Mouse (Mus musculus) CH12.LX (cell line): Measurements from ENCODE around the gene Fbrsl1. TPM values are rescaled to one million over a fixed set of nuclear protein-coding genes. Genes with fewer than 3 reads are reported as not detected.

Source experiments
- DNase-seq: peaks from one replicate; pipeline ENCODE4 v3.0.0-alpha.2; 2013; ENCODE audit errors: extremely low read depth
- H3K27ac ChIP-seq: 2 replicates; pipeline ENCODE4 v1.5.1; 2012; ENCODE audit warnings: low read depth, mild to moderate bottlenecking, control low read depth, moderate library complexity; ENCODE audit not compliant: insufficient read depth
- H3K27me3 ChIP-seq: replicated peaks from 2 replicates; pipeline ENCODE3; 2012; ENCODE audit warnings: inconsistent platforms
- H3K36me3 ChIP-seq, 2 experiments: replicated peaks in 1 of 2; 2 replicates each; pipeline versions ENCODE3 to v1.6.1; 2012; ENCODE audit warnings: inconsistent platforms in 1 of 2, low read length in 1 of 2, mild to moderate bottlenecking in 1 of 2, mixed read lengths in 1 of 2, moderate library complexity in 1 of 2; ENCODE audit not compliant: control insufficient read depth in 1 of 2, insufficient read depth in 1 of 2
- H3K4me1 ChIP-seq, 2 experiments: 2 replicates each; pipeline ENCODE4 v1.6.1; 2012; ENCODE audit warnings: inconsistent platforms in 1 of 2, moderate library complexity in 1 of 2; ENCODE audit not compliant: insufficient read depth in 2 of 2, control insufficient read depth in 1 of 2
- H3K4me2 ChIP-seq: 2 replicates; pipeline ENCODE4 v1.6.1; 2012; ENCODE audit warnings: low read depth, mild to moderate bottlenecking, control low read depth; ENCODE audit not compliant: poor library complexity, insufficient read depth, severe bottlenecking
- H3K4me3 ChIP-seq, 3 experiments: fragments of 150-350 bp in 1 of 3; sonication (generic) in 1 of 3; replicated peaks in 1 of 3; 2 replicates each; pipeline versions ENCODE3 to v1.5.1; 2011 to 2012; ENCODE audit warnings: low read depth in 2 of 3, low read length in 2 of 3, mild to moderate bottlenecking in 2 of 3, moderate library complexity in 2 of 3, control low read depth in 1 of 3, improper control_type of control experiment in 1 of 3, inconsistent platforms in 1 of 3, mixed read lengths in 1 of 3; ENCODE audit not compliant: poor library complexity in 1 of 3
- H3K79me2 ChIP-seq: replicated peaks from 2 replicates; pipeline ENCODE4 v1.6.1; 2012; ENCODE audit warnings: mild to moderate bottlenecking, moderate library complexity; ENCODE audit not compliant: control insufficient read depth, poor library complexity, insufficient read depth, severe bottlenecking; ENCODE audit errors: extremely low read depth
- H3K9ac ChIP-seq: 2 replicates; pipeline ENCODE4 v1.6.1; 2012; ENCODE audit warnings: low read depth, mild to moderate bottlenecking, control low read depth, moderate library complexity; ENCODE audit not compliant: insufficient read depth
- H3K9me3 ChIP-seq: replicated peaks from 2 replicates; pipeline ENCODE3; 2012; ENCODE audit warnings: low read length, inconsistent platforms, mixed read lengths
- BHLHE40 ChIP-seq: IDR thresholded peaks from 2 replicates; pipeline ENCODE4 v1.6.1; 2011; ENCODE audit warnings: mild to moderate bottlenecking, low read depth, low read length, improper control_type of control experiment
- CHD1 ChIP-seq: IDR thresholded peaks from 2 replicates; pipeline ENCODE4 v1.6.1; 2012; ENCODE audit warnings: low read depth, low read length, improper control_type of control experiment, inconsistent platforms
- CHD2 ChIP-seq: IDR thresholded peaks from 2 replicates; pipeline ENCODE4 v1.6.1; 2011; ENCODE audit warnings: low read length, improper control_type of control experiment
- CTCF ChIP-seq, 2 experiments: IDR thresholded peaks in 1 of 2; conservative IDR thresholded peaks in 1 of 2; 2 replicates each; pipeline ENCODE4 v1.5.1; 2011 to 2012; ENCODE audit warnings: low read depth in 2 of 2, low read length in 2 of 2, improper control_type of control experiment in 1 of 2, inconsistent platforms in 1 of 2, mild to moderate bottlenecking in 1 of 2, moderate library complexity in 1 of 2
- E2F4 ChIP-seq: IDR thresholded peaks from 2 replicates; pipeline ENCODE4 v1.6.1; 2011; ENCODE audit warnings: low read depth, low read length, improper control_type of control experiment; ENCODE audit not compliant: insufficient replicate concordance
- ELF1 ChIP-seq: IDR thresholded peaks from 2 replicates; pipeline ENCODE4 v1.6.1; 2014; ENCODE audit warnings: low read depth, mild to moderate bottlenecking, inconsistent platforms, low read length, improper control_type of control experiment
- EP300 ChIP-seq: IDR thresholded peaks from 2 replicates; pipeline ENCODE4 v1.6.1; 2011; ENCODE audit warnings: low read length, improper control_type of control experiment
- ETS1 ChIP-seq: conservative IDR thresholded peaks from 2 replicates; pipeline ENCODE4 v1.6.1; 2012; ENCODE audit warnings: low read depth, mild to moderate bottlenecking, inconsistent platforms, low read length, improper control_type of control experiment, moderate library complexity
- GABPA ChIP-seq: IDR thresholded peaks from 2 replicates; pipeline ENCODE4 v1.6.1; 2012; ENCODE audit warnings: low read depth, low read length, improper control_type of control experiment, inconsistent platforms; ENCODE audit not compliant: insufficient replicate concordance
- HCFC1 ChIP-seq: IDR thresholded peaks from 2 replicates; pipeline ENCODE4 v1.6.1; 2012; ENCODE audit warnings: low read depth, mild to moderate bottlenecking, inconsistent platforms, low read length, improper control_type of control experiment
- IRF4 ChIP-seq: IDR thresholded peaks from 2 replicates; pipeline ENCODE4 v1.6.1; 2014; ENCODE audit warnings: low read depth, mild to moderate bottlenecking, inconsistent platforms, low read length, improper control_type of control experiment
- KAT2A ChIP-seq: IDR thresholded peaks from 2 replicates; pipeline ENCODE4 v1.6.1; 2012; ENCODE audit warnings: low read length, improper control_type of control experiment, inconsistent platforms; ENCODE audit not compliant: insufficient replicate concordance
- MAFK ChIP-seq: IDR thresholded peaks from 2 replicates; pipeline ENCODE4 v1.6.1; 2011; ENCODE audit warnings: low read length, improper control_type of control experiment; ENCODE audit not compliant: insufficient replicate concordance
- MAX ChIP-seq: IDR thresholded peaks from 2 replicates; pipeline ENCODE4 v1.6.1; 2011; ENCODE audit warnings: low read length, improper control_type of control experiment
- MAZ ChIP-seq: IDR thresholded peaks from 2 replicates; pipeline ENCODE4 v1.6.1; 2012; ENCODE audit warnings: low read depth, mild to moderate bottlenecking, inconsistent platforms, low read length, improper control_type of control experiment, moderate library complexity
- MEF2A ChIP-seq: IDR thresholded peaks from 2 replicates; pipeline ENCODE4 v1.6.1; 2014; ENCODE audit warnings: low read depth, mild to moderate bottlenecking, inconsistent platforms, low read length, improper control_type of control experiment, borderline replicate concordance
- MXI1 ChIP-seq: IDR thresholded peaks from 2 replicates; pipeline ENCODE4 v1.6.1; 2011; ENCODE audit warnings: mild to moderate bottlenecking, low read depth, low read length, improper control_type of control experiment
- NELFE ChIP-seq: IDR thresholded peaks from 2 replicates; pipeline ENCODE4 v1.6.1; 2011; ENCODE audit warnings: low read depth, low read length, improper control_type of control experiment
- NRF1 ChIP-seq: IDR thresholded peaks from 2 replicates; pipeline ENCODE4 v1.6.1; 2014; ENCODE audit warnings: low read depth, mild to moderate bottlenecking, inconsistent platforms, low read length, improper control_type of control experiment, moderate library complexity
- PAX5 ChIP-seq: IDR thresholded peaks from 2 replicates; pipeline ENCODE4 v1.6.1; 2012; ENCODE audit warnings: low read length, inconsistent platforms, mixed read lengths
- POLR2A ChIP-seq: IDR thresholded peaks from 2 replicates; pipeline ENCODE4 v1.6.1; 2011; ENCODE audit warnings: low read depth, mild to moderate bottlenecking, improper control_type of control experiment, low read length
- POLR2AphosphoS2 ChIP-seq: IDR thresholded peaks from 2 replicates; pipeline ENCODE4 v1.6.1; 2011; ENCODE audit warnings: low read depth, low read length, improper control_type of control experiment
- RAD21 ChIP-seq: IDR thresholded peaks from 2 replicates; pipeline ENCODE4 v1.6.1; 2011; ENCODE audit warnings: low read depth, mild to moderate bottlenecking, low read length, improper control_type of control experiment, moderate library complexity
- RCOR1 ChIP-seq: conservative IDR thresholded peaks from 2 replicates; pipeline ENCODE4 v1.6.1; 2012; ENCODE audit warnings: low read depth, mild to moderate bottlenecking, inconsistent platforms, low read length, improper control_type of control experiment
- SIN3A ChIP-seq: IDR thresholded peaks from 2 replicates; pipeline ENCODE4 v1.6.1; 2012; ENCODE audit warnings: low read length, improper control_type of control experiment, inconsistent platforms
- SMC3 ChIP-seq: IDR thresholded peaks from 2 replicates; pipeline ENCODE4 v1.6.1; 2011; ENCODE audit warnings: low read depth, low read length, improper control_type of control experiment
- TBP ChIP-seq: conservative IDR thresholded peaks from 2 replicates; pipeline ENCODE4 v1.6.1; 2011; ENCODE audit warnings: low read depth, low read length, improper control_type of control experiment
- TCF12 ChIP-seq: IDR thresholded peaks from 2 replicates; pipeline ENCODE4 v1.6.1; 2014; ENCODE audit warnings: low read depth, mild to moderate bottlenecking, inconsistent platforms, low read length, improper control_type of control experiment
- UBTF ChIP-seq: IDR thresholded peaks from 2 replicates; pipeline ENCODE4 v1.6.1; 2012; ENCODE audit warnings: low read depth, mild to moderate bottlenecking, inconsistent platforms, low read length, improper control_type of control experiment, moderate library complexity
- USF1 ChIP-seq: IDR thresholded peaks from 2 replicates; pipeline ENCODE4 v1.6.1; 2014; ENCODE audit warnings: low read depth, mild to moderate bottlenecking, inconsistent platforms, low read length, improper control_type of control experiment
- USF2 ChIP-seq: conservative IDR thresholded peaks from 2 replicates; pipeline ENCODE4 v1.6.1; 2011; ENCODE audit warnings: low read depth, low read length, improper control_type of control experiment
- ZC3H11A ChIP-seq: IDR thresholded peaks from 2 replicates; pipeline ENCODE4 v1.6.1; 2012; ENCODE audit warnings: low read depth, mild to moderate bottlenecking, inconsistent platforms, low read length, improper control_type of control experiment
- ZKSCAN1 ChIP-seq: IDR thresholded peaks from 2 replicates; pipeline ENCODE4 v1.6.1; 2012; ENCODE audit warnings: low read depth, inconsistent platforms, low read length, improper control_type of control experiment, borderline replicate concordance
- ZMIZ1 ChIP-seq: IDR thresholded peaks from 2 replicates; pipeline ENCODE4 v1.6.1; 2012; ENCODE audit warnings: low read depth, mild to moderate bottlenecking, inconsistent platforms, low read length, improper control_type of control experiment
- ZNF384 ChIP-seq: IDR thresholded peaks from 2 replicates; pipeline ENCODE4 v1.6.1; 2012; ENCODE audit warnings: low read depth, low read length, improper control_type of control experiment, inconsistent platforms
- dilution Hi-C: fragments of 300-500 bp; cut with MboI; formaldehyde crosslinking; loops from 2 replicates; pipeline ENCODE4 v1.14.3; 2020; ENCODE audit warnings: low sequenced_read_pairs; ENCODE audit not compliant: extremely low pct_unique_long_range_greater_than_20kb, extremely low pct_ligation_motif_present
- in situ Hi-C: fragments of 300-500 bp; cut with MboI; formaldehyde crosslinking; loops from 3 replicates; pipeline ENCODE4 v1.14.3; 2019; ENCODE audit warnings: low sequenced_read_pairs, low pct_ligation_motif_present, low pct_unique_long_range_greater_than_20kb, mixed read lengths
- polyA plus RNA-seq: library from polyadenylated mRNA; unstranded; fragments of >175 nt; gene quantifications from 2 replicates; pipeline ENCODE4 v1.2.1, GENCODE M21; 2012; ENCODE audit warnings: low read depth; ENCODE audit not compliant: insufficient read length
- total RNA-seq, 2 experiments: library from RNA; depleted of rRNA; stranded (reverse); fragments of 300-350 nt in 1 of 2; fragments of >200 nt in 1 of 2; gene quantifications; 2 replicates each; pipeline ENCODE4 v1.2.3; 2012 to 2014

Fbrsl1 gene
- 9.1 and 9.8 TPM in 2 replicates for total RNA-seq (2012; rRNA removed)
- total RNA-seq (2014; rRNA removed): 3.0 and 4.1 TPM in 2 replicates
- 26.7 and 32.0 TPM in 2 replicates for polyA plus RNA-seq

DNA sequence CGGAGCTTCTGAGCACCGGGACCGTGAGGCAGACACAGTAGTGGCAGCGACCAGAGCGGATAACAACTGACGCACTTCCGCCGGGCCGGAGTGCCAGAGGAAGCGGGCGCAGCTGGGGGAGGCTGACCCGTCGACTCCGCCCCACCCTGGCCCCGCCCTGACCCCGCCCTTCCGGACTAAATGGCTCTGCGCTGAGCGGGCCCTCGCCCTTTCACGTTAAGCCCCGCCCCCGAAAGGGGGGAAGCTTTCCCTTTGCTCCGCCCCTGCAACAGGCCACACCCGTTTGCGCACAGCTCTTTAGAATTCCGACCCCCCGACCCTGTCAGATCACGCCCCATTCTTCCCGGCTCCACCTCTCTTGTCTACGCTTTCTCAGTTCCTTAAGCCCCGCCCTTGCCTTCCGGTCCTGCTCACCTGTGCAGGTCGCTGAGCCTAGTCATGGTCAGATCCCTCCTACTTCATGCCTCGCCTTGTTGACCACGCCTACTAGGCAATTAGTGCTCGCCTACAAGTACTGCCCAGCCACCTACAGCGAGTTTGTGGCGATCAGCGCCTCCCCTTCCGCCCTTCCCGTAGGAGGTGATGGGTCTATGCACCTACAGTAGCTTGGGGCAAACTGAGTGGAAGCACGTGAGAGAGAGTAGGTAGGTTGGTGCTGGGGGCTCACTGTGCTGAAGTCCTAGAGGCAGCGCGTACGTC, at the start of gene Fbrsl1:
Gene Fbrsl1, minus strand, starts transcription at position 68 of the 699 bp plus-strand sequence.
- no peaks in the 10 kb centered on the region for H3K27me3 ChIP-seq
- peaks cover 0 to 21% of the 10 kb centered on the region in 2 experiments for H3K36me3 ChIP-seq
- peak within 1 kb of the TSS; percentile 94 for H3K9ac ChIP-seq
- dilution Hi-C loops: no loop called here
- H3K4me3 ChIP-seq: peak within 1 kb of the TSS; percentile 83 to 90 (median 84)
- in situ Hi-C loops: no loop called here
- H3K79me2 ChIP-seq: peaks cover 34% of the 10 kb centered on the region
- TF ChIP-seq UBTF (no peak), ZMIZ1 (peak; percentile 41; the same call in 1 of the 2 replicates), EP300 (no peak), GABPA (no peak), RAD21 (no peak), BHLHE40 (peak; percentile 87), USF2 (no peak), ZKSCAN1 (no peak), TCF12 (peak; percentile 68; the same call in 1 of the 2 replicates), NELFE (peak; percentile 89), SIN3A (peak; percentile 64), ETS1 (no peak), SMC3 (no peak), POLR2AphosphoS2 (peak; percentile 45; the same call in 1 of the 2 replicates), MAFK (no peak), HCFC1 (peak; percentile 68), MAZ (peak; percentile 71), ELF1 (peak; percentile 67), IRF4 (peak; percentile 40), KAT2A (no peak), MXI1 (no peak; the same call in 1 of the 2 replicates), TBP (peak; percentile 42; the same call in 1 of the 2 replicates), ZNF384 (no peak), PAX5 (no peak), ZC3H11A (no peak), POLR2A (peak; percentile 85), NRF1 (peak; percentile 60), USF1 (no peak), MAX (0 out of 2 replicates have a peak, but pooled peaks have one; percentile 40), CHD1 (no peak), RCOR1 (no peak), CHD2 (peak; percentile 21; the same call in 1 of the 2 replicates), E2F4 (no peak), MEF2A (no peak), CTCF (conservative IDR thresholded peaks at IDR 0.05 in 1 of 2, IDR thresholded peaks at IDR 0.05 in 1 of 2; ENCODE audit: low read depth in 2 of 2, low read length in 2 of 2) (no peak)
- no peaks in the 10 kb centered on the region for H3K9me3 ChIP-seq
- peak within 1 kb of the TSS; percentile 92 for H3K4me2 ChIP-seq
- DNase-seq: peak; percentile 98
- H3K4me1 ChIP-seq: peaks cover 9 to 52% of the 10 kb centered on the region in 2 experiments
- peak within 1 kb of the TSS; percentile 30; the same call in 1 of the 2 replicates for H3K27ac ChIP-seq
